Mouse (Mus musculus): ENCODE measurements around the gene Ptprd.

- no peak for TF ChIP-seq MAFK (IDR thresholded peaks at IDR 0.05; ENCODE audit: insufficient read depth, low read depth, low read length)
- TF ChIP-seq ZNF384 (IDR thresholded peaks at IDR 0.05; ENCODE audit: low read depth, low read length) = no peak
- no peak for TF ChIP-seq ZC3H11A (IDR thresholded peaks at IDR 0.05; ENCODE audit: borderline replicate concordance, low read depth, low read length)
- no peak for TF ChIP-seq CHD2 (IDR thresholded peaks at IDR 0.05; ENCODE audit: low read depth, low read length)
These were observed 1042.9 kb downstream of the Ptprd start for GRCm38 (mm10) chr4:77168866-77169265.
